Mouse (Mus musculus) kidney, embryonic 14.5 days (tissue): ENCODE results near the gene Fkbp7. TPM values are rescaled to one million over a fixed set of nuclear protein-coding genes. Genes with fewer than 3 reads are reported as not detected.
"Not testable (repeated sequence)": the region's sequence is repeated elsewhere in the genome, so short reads cannot be mapped to it uniquely, and the experiment has no call there.

Experiments used
- ATAC-seq: fragments of 200-750 bp; cut with Nextera tagmentation; 2 replicates; pipeline ENCODE4 v1.8.0; 2017; ENCODE audit warnings: moderate number of reproducible peaks, mild to moderate bottlenecking, moderate TSS enrichment, moderate library complexity; ENCODE audit not compliant: low FRiP score, low TSS enrichment
- H3K27ac ChIP-seq: fragments of 300-500 bp; sonication (generic); 2 replicates; pipeline ENCODE4 v1.5.1; 2014; ENCODE audit warnings: low read depth, mild to moderate bottlenecking, low read length, moderate library complexity, mixed read lengths
- H3K27me3 ChIP-seq: fragments of 300-500 bp; sonication (generic); 2 replicates; pipeline ENCODE4 v1.6.1; 2014; ENCODE audit warnings: mild to moderate bottlenecking, low read length; ENCODE audit not compliant: control insufficient read depth, insufficient read depth
- H3K36me3 ChIP-seq: fragments of 300-500 bp; sonication (generic); 2 replicates; pipeline ENCODE4 v1.6.1; 2014; ENCODE audit warnings: low read length, mixed read lengths; ENCODE audit not compliant: control insufficient read depth, insufficient read depth
- H3K4me1 ChIP-seq: fragments of 300-500 bp; sonication (generic); 2 replicates; pipeline ENCODE4 v1.6.1; 2014; ENCODE audit warnings: low read length, mixed read lengths; ENCODE audit not compliant: control insufficient read depth, insufficient read depth
- H3K4me2 ChIP-seq: fragments of 300-500 bp; sonication (generic); replicated peaks from 2 replicates; pipeline ENCODE4 v1.6.1; 2014; ENCODE audit warnings: low read depth, mild to moderate bottlenecking, low read length
- H3K4me3 ChIP-seq: fragments of 300-500 bp; sonication (generic); 2 replicates; pipeline ENCODE4 v1.5.1; 2014; ENCODE audit warnings: mild to moderate bottlenecking, low read length
- H3K9ac ChIP-seq: fragments of 300-500 bp; sonication (generic); 2 replicates; pipeline ENCODE4 v1.6.1; 2014; ENCODE audit warnings: low read depth, mild to moderate bottlenecking, low read length, moderate library complexity
- H3K9me3 ChIP-seq: fragments of 300-500 bp; sonication (generic); 2 replicates; pipeline ENCODE4 v1.6.1; 2016; ENCODE audit warnings: low read length; ENCODE audit not compliant: control insufficient read depth
- WGBS: fragments of 180-500 bp; shearing (Covaris S2); extraction: QIAGEN DNeasy Blood & Tissue Kit; methylation state at CpG from one replicate; pipeline ENCODE4 v1.1.7; 2014; 5-methylcytosine and 5-hydroxymethylcytosine counted together
- polyA plus RNA-seq: library from polyadenylated mRNA; unstranded; fragments of >200 nt; fragmentation: Nextera tagmentation; extraction: Ambion mirVana; gene quantifications from 2 replicates; pipeline ENCODE4 v1.2.1, GENCODE M21; 2014

Gene Fkbp7
- polyA plus RNA-seq, 1 experiment from 2014 or later = 57.5 TPM

- H3K9me3 ChIP-seq = no peaks in the 10 kb centered on the region; the same call in 1 of the 2 replicates
- H3K27ac ChIP-seq = no peak overlapping the region
- H3K4me2 ChIP-seq = no peak overlapping the region
- H3K36me3 ChIP-seq = peaks cover 79% of the 10 kb centered on the region
- H3K27me3 ChIP-seq = no peaks in the 10 kb centered on the region
- 93% methylated on average over 4 of the region's 4 CpGs for WGBS
- no peak for ATAC-seq
- no peak overlapping the region for H3K4me3 ChIP-seq
- H3K4me1 ChIP-seq = no peaks in the 10 kb centered on the region
- H3K9ac ChIP-seq = no peak overlapping the region
Measured at GRCm38 (mm10) chr2:76631600-76631999, 41.3 kb downstream of the Fkbp7 start.

GRCm38 (mm10) chr2:76630293-76630692 is 42.6 kb downstream of the Fkbp7 start:
- 94% methylated on average over 12 of the region's 12 CpGs for WGBS
- Histone ChIP-seq H3K9me3 (peaks cover 6% of the 10 kb centered on the region), H3K4me3 (no peak overlapping the region), H3K27ac (no peak overlapping the region), H3K36me3 (peaks cover 71% of the 10 kb centered on the region), H3K4me2 (no peak overlapping the region), H3K4me1 (no peaks in the 10 kb centered on the region), H3K9ac (no peak overlapping the region), H3K27me3 (no peaks in the 10 kb centered on the region)
- ATAC-seq = no peak

GRCm38 (mm10) chr2:76622316-76622715 is 50.6 kb downstream of the Fkbp7 start:
- not testable (repeated sequence) for H3K27me3 ChIP-seq, H3K4me2 ChIP-seq, H3K4me3 ChIP-seq, H3K9ac ChIP-seq, H3K27ac ChIP-seq, H3K4me1 ChIP-seq, ATAC-seq
- Histone ChIP-seq H3K36me3 (peaks cover 26% of the 10 kb centered on the region; the same call in 1 of the 2 replicates), H3K9me3 (peaks cover 11% of the 10 kb centered on the region)
- 91% methylated on average over 2 of the region's 2 CpGs for WGBS

- H3K4me1 ChIP-seq = no peaks in the 10 kb centered on the region
- no peaks in the 10 kb centered on the region for H3K27me3 ChIP-seq
- no peak overlapping the region for H3K4me2 ChIP-seq
- peaks cover 11% of the 10 kb centered on the region for H3K9me3 ChIP-seq
- H3K9ac ChIP-seq = no peak overlapping the region
- H3K4me3 ChIP-seq = no peak overlapping the region
- 0 out of 2 replicates have a peak, but pooled peaks have one; percentile 43 for ATAC-seq
- no peak overlapping the region for H3K27ac ChIP-seq
- H3K36me3 ChIP-seq = peaks cover 21% of the 10 kb centered on the region; the same call in 1 of the 2 replicates
- 7% methylated on average over 1 of the region's 1 CpGs for WGBS
Measured at GRCm38 (mm10) chr2:76621724-76622123, 51.2 kb downstream of the Fkbp7 start.

- H3K4me2 ChIP-seq = no peak overlapping the region
- H3K4me1 ChIP-seq = no peaks in the 10 kb centered on the region
- no peak overlapping the region for H3K9ac ChIP-seq
- no peaks in the 10 kb centered on the region for H3K27me3 ChIP-seq
- H3K36me3 ChIP-seq = peaks cover 14% of the 10 kb centered on the region; the same call in 1 of the 2 replicates
- 54% methylated on average over 5 of the region's 5 CpGs for WGBS
- no peak overlapping the region for H3K27ac ChIP-seq
- no peak for ATAC-seq
- H3K4me3 ChIP-seq = no peak overlapping the region
- H3K9me3 ChIP-seq = peaks cover 4% of the 10 kb centered on the region; the same call in 1 of the 2 replicates
Measured at GRCm38 (mm10) chr2:76620188-76620587, 52.7 kb downstream of the Fkbp7 start.

- H3K4me3 ChIP-seq = no peak overlapping the region
- no peaks in the 10 kb centered on the region for H3K4me1 ChIP-seq
- H3K9ac ChIP-seq = no peak overlapping the region
- no peaks in the 10 kb centered on the region for H3K9me3 ChIP-seq
- no peaks in the 10 kb centered on the region for H3K27me3 ChIP-seq
- peaks cover 4% of the 10 kb centered on the region; the same call in 1 of the 2 replicates for H3K36me3 ChIP-seq
- no peak for ATAC-seq
- no peak overlapping the region for H3K27ac ChIP-seq
- no peak overlapping the region for H3K4me2 ChIP-seq
- WGBS = 28% methylated on average over 1 of the region's 1 CpGs
Measured at GRCm38 (mm10) chr2:76618078-76618477, 54.8 kb downstream of the Fkbp7 start.

Other genes with a start within 250 kb of the Fkbp7 start
- gene Prkra, start 25.1 kb downstream of the Fkbp7 start, polyA plus RNA-seq = 89.4 and 94.3 TPM in 2 replicates
- 1.2 and 1.9 TPM in 2 replicates for gene Pjvk, start 24.6 kb downstream of the Fkbp7 start, polyA plus RNA-seq
- 14.9 and 15.3 TPM in 2 replicates for gene Plekha3, start 2.2 kb upstream of the Fkbp7 start, polyA plus RNA-seq